Mouse (Mus musculus) heart, adult 2 months (tissue): Measurements from ENCODE around the gene Scamp5.

Experiments
- CTCF ChIP-seq: fragments of 200-600 bp; IDR thresholded peaks from 2 replicates; pipeline ENCODE4 v1.8.1; 2022; ENCODE audit warnings: antibody characterized with exemption, mild to moderate bottlenecking, moderate library complexity
- POLR2A ChIP-seq: fragments of 200-500 bp; IDR thresholded peaks from 2 replicates; pipeline ENCODE4 v1.6.1; 2011; ENCODE audit warnings: mild to moderate bottlenecking, low read depth, low read length, control low read depth; ENCODE audit not compliant: insufficient read depth

DNA sequence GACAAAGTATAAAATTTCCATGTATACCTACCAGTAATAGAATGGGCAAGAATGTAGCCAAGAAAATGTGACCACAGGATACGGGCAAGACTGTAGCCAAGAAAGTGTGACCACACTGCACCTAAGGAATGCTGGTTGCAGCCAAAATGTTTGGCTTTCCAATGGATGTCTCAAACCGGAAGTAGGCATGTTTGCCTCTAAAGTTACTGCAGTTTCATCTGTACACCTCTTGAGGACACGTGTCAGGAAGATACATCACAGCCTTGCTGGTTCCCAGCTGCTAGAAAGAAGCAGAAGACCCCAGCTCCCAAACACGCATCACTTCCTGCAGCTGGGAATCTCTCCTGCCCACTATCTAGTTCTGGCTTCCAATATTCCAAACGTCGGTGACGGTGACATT lies 28.8 kb downstream of the Scamp5 start:
- TF ChIP-seq CTCF (no peak), POLR2A (no peak)
